Mouse (Mus musculus) frontal cortex, adult 2 months (tissue): ENCODE measurements at regions not wholly inside any gene's neighbourhood (a gene's known extent, or its start where the extent isn't known, plus 50 kb on each side); places are given as distances from the start of the nearest gene placed in this dataset.

ENCODE experiments used
- DNase-seq, 2 experiments: peaks; one replicate each; pipeline ENCODE4 v3.0.0; 2022; ENCODE audit warnings: low spot score in 1 of 2; ENCODE audit errors: extremely low spot score in 1 of 2

GRCm38 (mm10) chr17:54065187-54065795 is 74.8 kb upstream of the Sult1c1 start:
- peak in 1 of 2 experiments; percentile 55 for DNase-seq

- DNase-seq = peak in 1 of 2 experiments; percentile 62
These were observed 70.8 kb upstream of the Sult1c1 start for GRCm38 (mm10) chr17:54061280-54061679.
